In the genomic region with DNA sequence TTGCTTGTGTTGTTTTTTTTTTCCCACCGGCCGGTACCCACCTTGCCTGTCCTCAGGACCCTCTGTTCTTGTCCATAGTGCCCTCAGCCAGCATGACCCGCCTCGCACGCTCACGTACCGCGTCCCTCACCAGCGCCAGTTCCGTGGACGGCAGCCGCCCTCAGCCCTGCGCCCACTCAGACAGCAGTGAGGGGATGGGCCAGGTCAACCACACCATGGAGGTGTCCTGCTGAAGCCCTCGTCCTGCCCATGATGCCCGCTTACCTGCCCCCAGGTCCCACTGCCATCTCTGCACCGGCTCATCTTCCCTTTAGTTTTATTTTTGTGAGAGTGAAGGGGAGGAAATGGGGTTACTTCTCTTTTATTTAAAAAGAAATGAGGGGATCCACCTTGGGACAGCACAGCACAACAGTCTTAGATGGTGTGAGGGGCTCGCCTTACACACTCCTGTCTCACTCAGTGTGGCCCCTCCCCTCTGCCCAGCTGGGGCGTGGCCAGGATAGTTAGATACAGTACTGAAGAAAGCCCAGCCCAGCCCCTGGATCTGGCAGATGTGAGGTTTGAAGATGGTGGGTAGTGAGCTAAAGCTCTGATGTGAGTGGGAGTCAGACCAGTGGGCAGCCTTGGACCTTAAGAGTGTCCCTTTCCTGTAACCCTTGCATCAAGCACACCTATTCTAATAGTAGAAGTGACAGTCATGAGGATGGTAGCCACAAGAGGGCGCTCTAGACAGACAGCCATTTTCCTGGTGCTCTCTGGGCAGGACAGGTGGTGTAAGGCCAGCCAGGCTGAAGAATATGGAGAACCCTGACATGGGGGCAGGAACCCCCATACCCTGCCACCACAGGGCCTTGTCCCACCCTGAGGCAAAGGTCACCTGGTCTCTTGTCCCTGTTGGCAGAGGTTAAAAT, we compare ENCODE assay signal across 8 mouse cellular contexts. TPM values are rescaled to one million over a fixed set of nuclear protein-coding genes. Genes with fewer than 3 reads are reported as not detected.
DNase-seq lines count a peak whose midpoint lies in the region; ATAC-seq and TF ChIP-seq lines count a peak whose summit lies in the region.
"Had no signal": no experiment of that assay in that cellular context is flagged by ENCODE, and none has a peak within 500 bp of the region (broad histone marks: within the 10 kb centered on the region; RNA-seq: fewer than 3 reads in every experiment).

No protein-coding gene starts in this region.

- no peak overlapping the region for H3K27ac ChIP-seq in heart, postnatal 0 days (ENCODE audit: low read depth)
- H3K27ac ChIP-seq in lung, postnatal 0 days (ENCODE audit: low read length), result no peak overlapping the region
- H3K27ac ChIP-seq: heart, embryonic 13.5 days had no signal

- ATAC-seq in heart, postnatal 0 days (ENCODE audit: insufficient read depth, low read depth), result peak; percentile 7; the same call in 1 of the 2 replicates
- ATAC-seq in lung, postnatal 0 days, result 0 out of 2 replicates have a peak, but pooled peaks have one; percentile 11

- H3K9me3 ChIP-seq in heart, postnatal 0 days (replicated peaks; ENCODE audit: control insufficient read depth, low read length), result no peaks in the 10 kb centered on the region
- no peaks in the 10 kb centered on the region for H3K9me3 ChIP-seq in lung, postnatal 0 days (ENCODE audit: low read length)
- H3K9me3 ChIP-seq: heart, embryonic 13.5 days had no signal

- no peak overlapping the region for H3K9ac ChIP-seq in heart, postnatal 0 days (replicated peaks; ENCODE audit: low read depth, low read length)
- H3K9ac ChIP-seq in lung, postnatal 0 days (replicated peaks; ENCODE audit: low read depth), result no peak overlapping the region
- H3K9ac ChIP-seq: heart, embryonic 13.5 days had no signal

- 75% methylated on average over 19 of the region's 19 CpGs for WGBS in heart, postnatal 0 days
- 75% methylated on average over 19 of the region's 19 CpGs for WGBS in lung, postnatal 0 days

- peaks cover 53% of the 10 kb centered on the region for H3K36me3 ChIP-seq in heart, postnatal 0 days (replicated peaks; ENCODE audit: control insufficient read depth, insufficient read depth, low read length)
- no peaks in the 10 kb centered on the region for H3K36me3 ChIP-seq in lung, postnatal 0 days (ENCODE audit: insufficient read depth, low read length)

- no peaks in the 10 kb centered on the region for H3K27me3 ChIP-seq in heart, postnatal 0 days (ENCODE audit: control insufficient read depth, insufficient read depth, low read length)
- no peaks in the 10 kb centered on the region for H3K27me3 ChIP-seq in lung, postnatal 0 days (replicated peaks; ENCODE audit: insufficient read depth, low read length)
- H3K27me3 ChIP-seq: heart, embryonic 13.5 days had no signal

- TF ChIP-seq EP300 in heart, postnatal 0 days (IDR thresholded peaks at IDR 0.05; ENCODE audit: low read depth), result no peak
- no peak for TF ChIP-seq EP300 in lung, postnatal 0 days (IDR thresholded peaks at IDR 0.05)

- no peak overlapping the region for H3K4me2 ChIP-seq in heart, postnatal 0 days (ENCODE audit: low read depth, low read length)
- H3K4me2 ChIP-seq in lung, postnatal 0 days (replicated peaks; ENCODE audit: low read depth, low read length), result no peak overlapping the region
- H3K4me2 ChIP-seq: heart, embryonic 13.5 days had no signal

- H3K4me1 ChIP-seq in heart, postnatal 0 days (ENCODE audit: control insufficient read depth, insufficient read depth), result peaks cover 14% of the 10 kb centered on the region; the same call in 1 of the 2 replicates
- peaks cover 5% of the 10 kb centered on the region; the same call in 1 of the 2 replicates for H3K4me1 ChIP-seq in lung, postnatal 0 days (ENCODE audit: insufficient read depth, low read depth, low read length)

- peak; percentile 70 for TF ChIP-seq CTCF in heart, postnatal 0 days (IDR thresholded peaks at IDR 0.05; ENCODE audit: low read depth)
- peak; percentile 87 for TF ChIP-seq CTCF in lung, postnatal 0 days (IDR thresholded peaks at IDR 0.05)

- H3K4me3 ChIP-seq in heart, postnatal 0 days (ENCODE audit: low read depth, low read length), result no peak overlapping the region
- no peak overlapping the region for H3K4me3 ChIP-seq in lung, postnatal 0 days (ENCODE audit: low read depth, low read length)
- H3K4me3 ChIP-seq: heart, embryonic 13.5 days had no signal

- DNase-seq in ES-CJ7 (ENCODE audit: low read depth, low spot score), result peak; percentile 90
- DNase-seq in adrenal gland, adult 2 months, result peak; percentile 72
- peak; percentile 75 for DNase-seq in embryo, embryonic 11 days
- peak; percentile 56 for DNase-seq in heart, postnatal 0 days (ENCODE audit: low spot score)
- DNase-seq in kidney, postnatal 14 days, result peak; percentile 73
- DNase-seq in lung, postnatal 0 days (ENCODE audit: low spot score), result peak; percentile 69
- DNase-seq in retina, postnatal 7 days (ENCODE audit: low read depth, low spot score), result peak; percentile 61

RNA-seq across cellular contexts. Expression of gene Setd6, which starts 2.3 kb away (rescaled TPM):
- 10 to 100 TPM; 28.9 to 39.7 TPM for total RNA-seq in adrenal gland, adult 2 months (2021)
- polyA plus RNA-seq in adrenal gland, adult 2 months (2012; rRNA removed), result 15.3 and 16.3 TPM in 2 replicates
- total RNA-seq in heart, postnatal 0 days (2014; rRNA removed; ENCODE audit: low replicate concordance), result 13.7 and 20.2 TPM in 2 replicates
- 10.7 and 12.8 TPM in 2 replicates for polyA plus RNA-seq in heart, postnatal 0 days (2015; fragmentation: Nextera tagmentation; extraction: Ambion mirVana)
- polyA plus RNA-seq in lung, postnatal 0 days (2015; fragmentation: Nextera tagmentation; extraction: Ambion mirVana), result 7.8 and 7.9 TPM in 2 replicates

RNA-seq across cellular contexts. Expression of gene Ndrg4, which starts 36.6 kb away (rescaled TPM):
- total RNA-seq in adrenal gland, adult 2 months (2021), result 10 to 100 TPM; 18.5 to 30.1 TPM
- 81.1 and 101 TPM in 2 replicates for polyA plus RNA-seq in adrenal gland, adult 2 months (2012; rRNA removed)
- 563 and 621 TPM in 2 replicates for total RNA-seq in heart, postnatal 0 days (2014; rRNA removed; ENCODE audit: low replicate concordance)
- 382 and 425 TPM in 2 replicates for polyA plus RNA-seq in heart, postnatal 0 days (2015; fragmentation: Nextera tagmentation; extraction: Ambion mirVana)
- polyA plus RNA-seq in lung, postnatal 0 days (2015; fragmentation: Nextera tagmentation; extraction: Ambion mirVana), result 10.1 and 11.4 TPM in 2 replicates
